Mouse (Mus musculus) liver (tissue): ENCODE data around the gene Gm16440.
"Not testable (repeated sequence)": the region's sequence is repeated elsewhere in the genome, so short reads cannot be mapped to it uniquely, and the experiment has no call there.

Source experiments
- DNase-seq: peaks from one replicate; pipeline ENCODE4 v3.0.0-alpha.2; 2020; ENCODE audit warnings: mixed read lengths

Gene Gm16440

GRCm38 (mm10) chr14:6390219-6390618 is at the start of gene Gm16440:
Gm16440 (minus strand) TSS chr14:6390319.
- not testable (repeated sequence) for DNase-seq

GRCm38 (mm10) chr14:6426766-6427165 is 36.6 kb upstream of the Gm16440 start:
- not testable (repeated sequence) for DNase-seq

- DNase-seq, result not testable (repeated sequence)
Measured at GRCm38 (mm10) chr14:6426353-6426752, 36.2 kb upstream of the Gm16440 start.

GRCm38 (mm10) chr14:6412382-6412781 is 22.3 kb upstream of the Gm16440 start, which contains the start of gene Gm3591:
Gm3591 (minus strand) TSS chr14:6412482.
- not testable (repeated sequence) for DNase-seq

GRCm38 (mm10) chr14:6343578-6343977 is 46.5 kb downstream of the Gm16440 start, which contains the start of gene Gm3618:
Gm3618 (minus strand) TSS chr14:6343678.
- DNase-seq, result not testable (repeated sequence)
